Mouse (Mus musculus) T-helper 1 cell (primary cell): Measurements from ENCODE around the gene Fkbp4.

Source experiments
- in situ Hi-C: fragments of 300-600 bp; cut with MboI, MseI; formaldehyde crosslinking; loops from one replicate; pipeline ENCODE4 v1.15.1; 2025; ENCODE audit warnings: high pct_unique_total_duplicates

Gene Fkbp4

DNA sequence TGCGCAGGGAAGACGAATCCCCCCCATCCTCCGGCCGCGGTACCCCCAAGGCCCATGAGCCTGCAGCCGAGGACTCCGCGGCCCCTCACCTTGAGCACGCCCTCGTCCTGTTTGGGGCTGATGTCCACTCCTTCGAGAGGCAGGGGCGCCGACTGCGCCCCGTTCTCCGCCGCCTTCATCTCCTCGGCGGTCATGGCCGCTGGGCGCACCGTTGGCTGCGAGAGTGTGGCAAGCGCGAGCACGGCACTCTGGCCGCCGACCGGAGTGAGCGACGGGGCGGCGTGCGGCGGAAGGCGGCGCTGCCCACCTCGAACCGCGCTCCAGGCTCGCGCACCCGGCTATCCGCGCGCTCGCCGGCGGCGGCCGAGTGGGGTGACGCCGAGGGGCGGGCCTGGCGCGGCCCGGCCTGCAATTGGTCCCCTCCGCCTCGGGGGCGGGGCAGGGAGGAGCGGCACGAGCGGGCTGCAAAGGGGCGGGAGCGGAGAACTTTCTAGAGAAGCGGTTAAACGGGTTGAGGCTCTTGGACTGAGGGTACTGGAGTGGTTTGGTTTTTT lies at the start of gene Fkbp4:
TSS of gene Fkbp4 (minus strand) at position 361 of the 554 bp plus-strand sequence.
- in situ Hi-C loops, result loop anchor here (10.0 kb wide), 1 partner anchor 976 kb away; no protein-coding TSS in a partner anchor

DNA sequence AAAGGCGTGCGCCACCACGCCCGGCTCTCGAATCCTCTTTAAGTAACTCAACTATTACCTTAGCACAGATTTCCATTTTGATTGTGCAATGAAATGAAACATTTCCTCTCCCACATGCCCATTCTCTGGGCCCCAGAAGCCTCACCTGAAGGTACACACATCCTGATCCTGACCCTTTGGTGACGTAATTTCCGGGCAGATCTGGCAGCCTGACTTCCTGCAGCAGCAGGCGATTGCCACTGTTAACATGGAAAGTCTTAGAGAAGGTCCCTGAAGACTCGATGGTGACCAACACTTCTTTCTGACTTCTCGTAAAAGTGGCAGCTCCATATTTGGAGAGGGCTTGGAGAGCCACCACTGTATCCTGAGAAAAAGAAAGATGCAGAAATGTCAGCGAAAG lies 49.3 kb upstream of the Fkbp4 start:
- in situ Hi-C loops, result no loop called here

DNA sequence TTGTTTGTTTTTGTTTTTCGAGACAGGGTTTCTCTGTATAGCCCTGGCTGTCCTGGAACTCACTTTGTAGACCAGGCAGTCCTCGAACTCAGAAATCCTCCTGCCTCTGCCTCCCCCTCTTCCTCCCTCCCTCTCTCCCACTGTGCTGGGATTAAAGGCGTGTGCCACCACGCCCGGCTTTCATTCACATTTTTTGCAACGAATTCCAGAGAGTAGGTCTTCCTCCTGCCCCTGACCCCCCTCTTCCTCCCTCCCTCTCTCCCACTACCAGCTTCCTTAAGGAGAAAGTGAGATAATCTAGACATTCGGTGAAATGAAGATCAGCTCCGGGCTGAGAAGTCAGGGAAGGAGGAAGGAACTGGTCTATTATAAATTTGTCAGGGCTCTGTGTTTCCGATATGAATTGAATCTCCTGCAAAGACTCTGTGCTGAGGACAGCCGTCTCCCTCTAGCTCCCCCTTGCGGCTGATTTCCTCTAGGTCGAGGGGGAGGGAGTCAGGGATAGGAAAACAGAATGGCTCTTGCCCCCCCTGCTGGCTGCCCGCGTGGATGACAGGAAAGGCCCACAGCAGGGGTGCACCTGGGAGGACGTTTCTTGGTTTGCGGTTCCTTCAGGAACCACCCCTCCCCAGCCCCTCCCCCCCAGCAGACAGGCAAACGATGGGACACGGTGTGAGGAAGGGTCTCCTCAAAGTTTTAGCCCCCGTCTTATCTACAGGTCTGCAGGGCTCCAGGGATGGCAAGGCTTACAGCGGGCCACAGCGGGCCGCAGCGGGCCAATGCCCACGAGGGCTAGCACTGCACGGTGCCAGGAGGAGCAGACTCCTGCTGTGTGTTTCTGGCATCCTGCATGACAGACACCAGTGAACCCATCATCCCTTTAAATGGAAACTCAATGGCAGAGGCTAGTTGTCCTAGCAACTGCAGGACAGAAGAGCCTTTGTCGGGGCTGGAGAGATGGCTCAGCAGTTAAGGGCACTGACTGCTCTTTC lies 41.3 kb upstream of the Fkbp4 start:
- in situ Hi-C loops, result no loop called here

DNA sequence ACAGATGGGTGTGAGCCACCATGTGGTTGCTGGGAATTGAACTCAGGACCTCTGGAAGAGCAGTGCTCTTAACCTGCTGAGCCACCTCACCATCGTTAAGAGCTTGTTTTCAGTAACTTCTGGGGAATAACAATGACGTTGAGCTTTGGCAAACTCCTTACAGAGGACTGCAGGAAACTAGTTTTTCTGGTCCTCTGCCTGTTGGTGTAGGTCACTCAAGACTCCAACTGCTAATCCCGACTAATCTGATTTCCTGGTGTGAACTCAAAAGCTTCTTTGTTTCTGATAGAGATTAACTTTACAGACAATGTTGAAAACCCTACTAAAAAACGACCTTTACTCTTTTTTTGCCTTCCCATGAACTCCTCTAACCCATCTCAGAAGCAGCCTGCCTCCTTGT lies 39.0 kb upstream of the Fkbp4 start:
- in situ Hi-C loops, result no loop called here

DNA sequence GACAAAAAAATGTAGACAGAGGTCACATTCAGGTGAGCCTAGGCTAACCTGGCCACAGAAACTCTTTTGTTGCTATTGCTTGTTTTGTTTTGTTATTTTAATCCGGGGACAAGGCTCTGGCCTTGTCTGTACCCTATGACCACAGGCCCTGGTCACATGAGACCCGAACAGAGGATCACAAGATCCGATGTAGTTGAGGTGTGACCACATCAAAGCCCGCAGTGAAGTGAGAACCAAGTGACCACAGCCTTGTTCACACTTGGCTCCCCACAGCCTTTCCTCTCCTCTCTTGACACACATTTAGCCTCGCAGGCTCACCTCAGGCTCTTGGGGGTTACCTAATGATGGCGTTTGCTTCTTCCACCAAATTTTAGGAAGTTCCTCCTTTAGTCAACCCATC lies 35.6 kb upstream of the Fkbp4 start:
- in situ Hi-C loops, result no loop called here

DNA sequence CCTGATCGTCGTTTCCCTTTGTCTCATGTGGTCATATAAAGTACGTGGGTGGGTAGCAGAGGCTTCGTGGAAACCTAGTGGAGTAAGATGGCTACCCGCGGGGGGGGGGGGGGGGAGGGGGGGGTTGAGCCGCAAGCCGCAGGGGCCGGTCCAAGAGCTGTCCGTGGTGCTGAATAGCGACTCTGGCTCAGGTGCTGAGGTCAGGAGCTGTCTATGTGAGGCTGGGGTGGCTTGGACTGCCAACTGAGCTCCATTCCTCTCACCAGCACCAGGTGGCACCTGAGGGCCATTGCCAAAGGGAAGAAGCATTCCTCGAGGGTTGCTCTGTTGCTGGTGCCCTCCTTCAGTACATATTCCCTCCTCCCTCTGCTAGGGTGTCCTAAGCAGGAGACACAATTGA lies 31.0 kb upstream of the Fkbp4 start:
- in situ Hi-C loops, result no loop called here

DNA sequence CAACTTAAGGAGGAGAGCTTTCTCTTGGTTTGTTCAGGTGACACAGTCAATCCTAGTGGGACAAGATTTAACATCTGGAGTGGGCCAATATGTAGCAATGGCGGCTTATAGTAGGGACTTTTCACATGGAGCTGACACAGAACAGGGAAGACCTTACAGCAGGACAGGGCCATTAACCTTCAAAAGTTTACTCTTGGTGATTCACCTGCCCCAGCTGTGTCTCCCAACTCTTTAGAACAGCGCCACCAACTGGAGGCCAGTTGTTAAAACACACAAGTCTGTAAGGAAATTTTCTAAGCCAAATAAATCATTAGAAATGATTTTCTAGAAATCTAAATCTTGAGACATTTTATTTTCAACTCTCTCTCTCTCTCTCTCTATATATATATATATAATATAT lies 28.8 kb upstream of the Fkbp4 start:
- in situ Hi-C loops, result no loop called here

DNA sequence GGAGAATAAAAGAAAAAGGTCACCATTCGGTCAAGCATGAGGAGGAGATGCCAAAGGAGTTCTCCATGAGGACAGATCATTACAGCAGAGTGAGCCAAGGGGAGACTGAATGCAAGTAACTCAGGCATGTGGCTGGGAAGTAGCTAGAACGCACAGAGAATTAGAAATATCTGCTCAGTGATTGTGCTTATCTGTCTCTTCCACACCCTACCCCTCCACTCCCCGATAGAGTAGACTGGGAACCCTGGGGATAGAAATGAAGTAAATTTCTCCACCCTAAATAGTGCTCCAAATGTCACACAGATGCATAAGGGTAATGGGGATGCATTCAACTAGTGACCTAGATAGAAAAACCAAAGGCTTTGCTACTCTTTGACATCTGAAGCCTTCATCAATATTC lies 28.1 kb upstream of the Fkbp4 start:
- in situ Hi-C loops, result no loop called here

DNA sequence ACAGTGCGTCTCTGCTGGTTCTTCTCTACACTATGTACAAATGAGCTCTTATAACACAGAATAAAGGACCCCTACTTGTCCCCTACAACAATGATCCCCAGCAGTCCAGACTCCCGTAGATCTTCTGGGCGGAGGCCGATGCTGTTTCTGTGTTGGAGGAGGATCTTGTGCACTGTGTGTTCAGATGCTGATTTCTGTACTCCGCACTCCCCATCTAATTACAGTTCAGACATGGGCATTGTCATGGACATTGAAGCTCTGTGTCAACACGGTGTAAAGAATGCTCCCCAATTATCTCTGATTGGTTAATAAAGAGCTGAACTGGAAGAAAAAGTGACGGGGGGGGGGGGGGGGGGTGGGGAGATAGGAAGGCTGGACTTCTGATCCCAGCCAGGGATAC lies 27.6 kb upstream of the Fkbp4 start:
- in situ Hi-C loops, result no loop called here

DNA sequence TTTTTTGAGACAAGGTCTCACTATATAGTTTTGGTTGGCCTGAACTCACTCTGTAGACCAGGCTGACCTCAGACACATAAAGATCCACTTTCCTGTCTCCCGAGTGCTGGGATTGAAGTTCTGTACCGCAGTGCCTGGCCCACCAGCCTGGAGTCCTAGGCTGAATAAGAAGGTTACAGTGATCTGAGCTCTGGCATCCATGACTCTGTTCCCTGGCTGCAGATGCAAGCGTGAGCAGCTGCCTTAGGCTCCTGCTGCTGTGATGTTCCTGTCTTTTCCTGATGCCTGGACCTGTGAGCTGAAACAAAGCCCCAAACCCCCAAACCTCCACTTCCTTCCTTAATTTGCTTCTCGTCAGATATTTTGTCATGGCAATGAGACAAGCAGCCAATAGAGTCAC lies 26.5 kb upstream of the Fkbp4 start:
- in situ Hi-C loops, result no loop called here

DNA sequence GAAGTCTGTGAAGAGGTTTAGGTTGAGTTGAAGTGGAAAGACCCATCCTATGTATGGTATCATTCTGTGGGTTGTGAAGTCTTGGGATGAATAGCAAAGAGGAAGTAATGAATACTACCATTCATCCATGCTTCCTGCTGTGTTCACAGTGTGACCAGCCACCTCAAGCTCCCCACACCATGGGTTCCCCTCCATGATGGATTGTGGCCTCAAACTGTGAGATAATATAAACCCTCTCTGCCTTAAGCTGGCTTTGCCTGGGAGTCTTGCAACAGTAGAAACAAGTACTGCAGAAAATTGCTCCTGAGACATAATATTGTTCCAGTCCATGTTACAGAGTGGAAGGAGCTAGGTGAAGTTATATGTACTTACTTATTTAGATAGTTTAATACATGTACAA lies 23.1 kb upstream of the Fkbp4 start:
- in situ Hi-C loops, result no loop called here

DNA sequence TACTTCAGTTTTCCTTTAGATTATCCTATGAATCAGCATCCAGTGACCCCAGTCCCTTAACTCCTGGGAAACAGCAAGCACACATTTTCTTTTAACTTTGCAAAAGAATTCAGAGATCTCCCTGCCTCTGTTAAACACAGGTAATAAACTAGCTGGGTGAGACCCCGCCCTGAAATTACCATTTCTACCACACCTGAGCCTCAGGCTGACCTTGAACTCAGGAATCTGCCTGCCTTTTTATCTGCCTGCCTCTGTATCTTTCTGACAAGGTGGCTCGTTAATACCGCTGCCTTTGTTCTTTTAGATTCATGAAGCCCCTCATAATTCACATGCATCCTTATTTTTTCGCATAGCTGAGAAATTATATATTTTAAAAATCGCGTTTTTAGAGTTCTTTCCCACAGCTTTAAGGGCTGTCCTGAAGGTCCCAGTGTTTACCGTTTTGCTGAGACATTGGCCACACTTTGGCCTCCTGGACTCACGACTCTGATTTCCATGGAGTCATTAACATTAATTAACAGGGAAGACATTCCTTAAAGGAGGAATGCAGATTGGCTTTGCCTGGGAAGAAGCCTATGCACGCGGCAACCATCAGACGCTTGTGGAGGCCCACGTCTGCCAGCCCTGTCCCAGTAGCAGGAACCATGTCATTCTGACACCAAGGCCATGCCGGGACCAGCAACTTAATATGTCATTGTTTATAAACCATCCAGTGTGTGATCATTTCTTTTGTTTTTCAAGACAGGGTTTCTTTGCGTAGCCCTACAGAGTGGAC lies 22.4 kb upstream of the Fkbp4 start:
- in situ Hi-C loops, result no loop called here

DNA sequence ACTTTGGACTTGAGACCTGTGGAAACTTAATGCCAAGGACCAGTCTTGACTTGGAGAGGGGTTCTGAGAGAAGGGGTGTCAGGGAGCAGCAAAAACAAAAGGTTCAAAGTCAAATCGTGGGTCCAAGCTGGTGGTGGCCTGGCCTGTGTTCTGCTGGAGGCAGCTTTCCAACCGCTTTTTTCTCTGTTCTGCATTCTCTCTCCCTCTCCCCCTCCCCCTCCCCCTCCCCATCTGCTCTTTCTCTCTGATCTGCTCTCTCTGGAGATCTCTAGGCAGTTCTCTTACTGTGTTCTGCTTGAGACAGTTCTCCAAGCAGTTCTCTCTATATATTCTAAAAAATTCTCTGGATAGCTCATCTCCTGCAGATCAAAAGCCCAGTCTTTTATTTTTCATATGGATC lies 21.8 kb upstream of the Fkbp4 start:
- in situ Hi-C loops, result no loop called here

DNA sequence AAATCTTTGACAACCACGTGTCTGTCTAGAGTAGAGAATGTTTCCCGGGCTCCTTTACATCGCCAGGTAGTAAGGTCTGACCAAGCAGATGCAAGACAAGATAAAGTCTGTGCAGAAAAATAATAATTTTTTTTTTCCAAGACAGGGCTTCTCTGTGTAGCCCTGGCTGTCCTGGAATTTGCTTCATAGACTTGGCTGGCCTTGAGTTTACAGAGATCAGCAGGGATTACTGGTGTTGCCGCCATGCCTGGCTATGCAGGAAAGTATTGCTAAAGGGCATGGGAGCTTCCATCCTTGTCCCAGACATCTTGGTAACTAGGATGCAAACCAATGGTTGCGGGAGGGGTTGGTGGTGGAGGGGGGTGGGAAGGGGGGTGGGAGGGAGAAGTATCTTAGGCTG lies 18.7 kb upstream of the Fkbp4 start:
- in situ Hi-C loops, result no loop called here

DNA sequence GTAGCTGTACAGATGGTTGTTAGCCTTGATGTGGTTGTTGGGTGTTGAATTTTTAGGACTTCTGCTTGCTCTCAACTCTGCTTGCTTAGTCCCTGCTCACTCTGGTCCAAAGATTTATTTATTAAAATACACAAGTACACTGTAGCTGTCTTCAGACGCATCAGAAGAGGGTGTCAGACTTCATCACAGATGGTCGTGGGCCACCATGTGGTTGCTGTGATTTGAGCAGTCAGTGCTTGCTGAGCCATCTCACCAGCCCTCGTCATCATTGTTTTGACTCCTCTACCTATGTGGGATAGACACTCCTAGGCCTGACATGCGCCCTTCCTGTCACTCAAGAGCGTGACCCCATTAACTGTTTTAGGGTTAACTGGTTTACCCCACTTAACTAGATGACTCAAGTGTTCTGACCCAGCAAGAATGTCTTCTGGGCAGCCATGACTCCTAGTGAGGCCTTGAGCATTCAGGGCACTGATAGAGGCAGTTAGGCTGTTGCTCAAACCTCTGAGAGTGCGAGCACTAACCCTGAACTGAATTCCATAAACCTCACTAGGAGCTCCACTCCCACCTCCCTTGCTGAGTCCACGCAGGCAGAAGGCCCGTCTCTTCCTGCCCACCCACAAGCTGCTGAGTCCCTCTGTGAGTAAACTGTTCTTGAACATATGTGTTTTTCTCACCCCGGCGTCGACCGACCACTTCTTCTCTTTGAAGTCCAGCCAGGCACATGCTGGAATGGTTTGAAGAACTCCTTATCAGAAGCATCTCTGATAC lies 17.5 kb upstream of the Fkbp4 start:
- in situ Hi-C loops, result no loop called here

DNA sequence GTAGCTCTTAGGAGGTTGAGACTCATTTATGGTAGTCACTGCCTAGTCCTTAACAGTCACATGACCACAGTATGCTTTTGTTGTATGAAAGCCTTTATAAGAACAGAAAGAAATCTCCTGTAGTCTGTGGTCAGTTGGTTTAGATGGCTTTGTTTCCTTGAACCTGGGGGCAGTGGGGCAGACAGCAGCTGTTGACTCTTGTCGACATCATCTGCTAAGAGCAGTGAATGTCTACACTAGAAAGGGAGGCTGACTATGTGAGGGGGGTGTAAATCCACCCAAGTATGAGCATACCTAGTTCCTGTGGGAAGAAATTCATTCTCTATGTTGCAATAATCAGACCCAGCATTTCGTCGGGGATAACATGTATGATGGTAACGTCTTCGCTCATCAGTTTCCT lies 8.6 kb upstream of the Fkbp4 start:
- in situ Hi-C loops, result no loop called here

DNA sequence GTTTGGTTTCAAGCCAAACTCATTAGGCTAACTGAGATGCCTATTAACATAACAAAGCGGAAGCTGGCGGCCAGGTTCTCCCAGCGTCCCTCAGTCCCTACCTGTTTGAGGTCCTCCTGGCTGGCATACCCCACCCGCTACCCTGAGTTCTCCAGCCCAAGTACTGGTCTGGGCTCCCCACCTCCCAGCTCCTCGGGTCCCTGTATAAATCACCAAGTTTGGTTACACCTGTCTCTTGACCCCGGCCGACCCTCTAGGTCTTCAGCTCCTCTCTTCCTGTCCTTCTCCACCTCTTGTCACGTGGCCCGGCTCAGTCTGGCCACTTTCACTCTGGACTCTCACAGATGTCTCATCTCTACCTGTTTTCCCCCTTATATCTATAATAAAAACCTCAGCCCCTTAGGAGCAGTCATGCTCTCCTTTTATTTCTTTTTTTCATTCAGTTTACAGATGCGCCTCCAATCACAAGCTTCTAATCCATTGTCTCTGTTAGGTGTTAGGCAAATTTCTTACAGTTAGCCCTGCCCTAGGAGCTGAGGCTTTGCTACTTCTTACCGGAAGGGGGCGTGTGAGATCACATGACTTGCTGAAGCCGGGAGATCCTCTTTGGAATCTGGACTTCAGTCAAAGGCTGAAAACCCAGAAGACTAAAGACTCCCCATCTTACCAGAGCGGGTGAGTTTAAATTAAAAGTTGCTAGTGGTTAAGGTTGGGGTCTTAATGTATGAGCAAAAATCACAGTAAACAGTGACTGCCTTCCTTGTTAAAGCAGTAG lies 7.5 kb upstream of the Fkbp4 start:
- in situ Hi-C loops, result no loop called here

DNA sequence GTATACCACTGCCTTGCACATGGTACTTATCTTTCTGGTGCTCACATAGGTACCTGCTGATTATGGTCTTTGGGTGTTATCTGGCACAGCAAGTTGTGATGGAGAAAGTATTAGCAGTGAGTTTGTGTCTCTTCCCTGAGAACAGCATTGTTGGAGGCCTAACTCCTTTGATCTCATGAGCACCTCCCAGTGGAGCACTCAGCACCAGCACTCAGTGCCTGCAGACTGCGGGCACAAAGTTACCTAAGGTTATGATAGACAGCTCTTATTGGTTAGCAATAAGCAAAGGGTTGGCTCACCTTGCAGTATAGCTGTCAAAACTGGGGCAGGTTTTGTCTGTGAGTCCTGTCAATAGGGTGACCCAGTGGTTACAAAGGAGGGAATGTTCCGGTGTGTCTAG lies 1.8 kb upstream of the Fkbp4 start:
- in situ Hi-C loops, result no loop called here

DNA sequence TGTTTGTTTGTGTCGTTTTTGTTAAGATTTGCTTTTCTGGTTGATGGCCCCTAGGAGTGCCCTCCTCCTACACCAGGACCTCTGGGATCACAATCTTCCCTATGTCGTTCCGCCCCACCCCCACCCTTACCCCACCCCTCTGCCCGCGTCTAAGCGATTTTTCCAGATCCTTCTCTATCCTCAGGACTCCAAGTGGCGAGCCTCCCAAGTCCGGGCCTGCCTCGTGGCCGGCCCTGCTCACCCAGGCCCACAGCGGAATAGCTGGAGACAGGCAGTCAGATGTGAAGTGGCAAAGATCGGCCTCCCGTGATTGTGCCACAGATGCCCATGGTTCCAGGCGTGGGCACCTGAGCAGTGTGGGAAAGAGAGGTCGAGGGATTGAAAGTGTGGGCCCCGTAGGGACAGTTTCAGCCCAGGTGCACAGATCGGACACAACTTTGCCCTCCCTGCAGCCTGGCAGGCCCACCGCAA lies 429 bp upstream of the Fkbp4 start:
- in situ Hi-C loops, result loop anchor here (10.0 kb wide), 1 partner anchor 976 kb away; no protein-coding TSS in a partner anchor

DNA sequence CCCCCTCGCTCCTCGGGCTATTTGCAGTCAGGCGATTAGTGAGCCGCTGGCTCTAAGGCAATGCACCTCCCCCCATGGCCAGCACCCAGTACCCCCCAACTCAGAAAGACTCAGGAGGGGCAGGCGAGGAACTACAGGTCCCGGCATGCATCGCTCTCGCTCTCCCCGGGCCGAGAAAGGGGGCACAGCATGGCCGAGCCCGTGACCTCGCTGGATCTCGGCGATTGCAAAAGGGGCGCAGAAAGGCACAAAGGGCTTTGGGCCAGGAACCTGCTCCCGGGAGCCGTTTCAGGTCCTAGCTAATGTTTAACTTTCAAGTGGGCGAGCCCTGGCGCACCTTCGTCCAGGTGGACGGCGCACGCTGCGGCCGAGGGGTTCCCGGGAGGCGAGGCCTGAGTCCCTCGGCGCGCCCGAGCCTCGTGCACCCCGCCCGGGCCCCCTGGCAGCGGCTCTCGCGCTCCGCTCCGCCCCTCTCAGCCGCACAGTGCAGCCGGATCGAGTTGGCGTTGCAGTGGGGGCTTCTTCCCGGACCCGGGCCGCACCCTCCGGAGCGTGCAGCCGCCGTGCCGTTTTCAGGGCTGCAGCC lies 653 bp downstream of the Fkbp4 start:
- in situ Hi-C loops, result loop anchor here (10.0 kb wide), 1 partner anchor 977 kb away; no protein-coding TSS in a partner anchor
